Mouse (Mus musculus): ENCODE measurements at regions not wholly inside any gene's neighbourhood (a gene's known extent, or its start where the extent isn't known, plus 50 kb on each side); places are given as distances from the start of the nearest gene placed in this dataset.

DNA sequence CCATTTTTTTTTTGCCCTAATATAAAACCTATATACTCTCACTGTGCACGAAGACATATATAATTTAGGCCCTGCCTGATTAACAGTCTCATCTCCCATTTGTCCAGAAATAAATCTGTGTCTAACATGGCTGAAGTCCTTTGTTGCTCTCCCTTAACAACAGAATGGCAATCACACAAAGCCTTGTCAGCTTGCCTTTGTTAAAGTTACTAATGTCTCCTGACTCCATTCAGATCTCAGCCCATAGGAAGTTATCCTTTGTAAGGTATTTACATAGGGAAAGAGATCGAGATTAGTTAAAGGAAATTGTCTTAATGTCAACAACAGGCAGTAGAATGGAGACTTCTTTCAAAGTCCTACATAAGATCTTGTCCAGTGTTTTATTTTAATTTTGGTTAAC, 809.2 kb downstream of the Robo1 start:
- ATAC-seq, result no peak

GRCm38 (mm10) chr16:73108021-73108452, 799.9 kb downstream of the Robo1 start:
- no peak for ATAC-seq

DNA sequence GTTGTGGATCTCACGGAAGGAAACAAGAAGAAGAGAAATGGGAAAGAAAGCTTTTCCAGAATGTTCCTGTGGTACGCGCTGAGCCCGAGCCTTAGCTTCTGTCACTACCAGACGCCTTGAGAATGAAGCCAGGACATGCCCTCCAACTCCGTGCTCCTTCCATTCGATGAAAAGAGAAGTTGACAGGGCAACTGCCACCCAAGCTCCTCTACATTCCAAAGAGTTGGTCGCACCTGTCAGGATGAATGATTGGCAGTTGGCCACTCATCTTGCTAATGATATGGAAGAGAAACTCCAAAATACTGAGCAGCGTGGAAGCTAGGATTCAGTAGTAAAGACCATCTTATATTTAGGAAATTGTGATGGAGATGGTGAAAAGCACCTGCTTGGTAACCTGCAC, 799.5 kb downstream of the Robo1 start:
- ATAC-seq, result no peak

DNA sequence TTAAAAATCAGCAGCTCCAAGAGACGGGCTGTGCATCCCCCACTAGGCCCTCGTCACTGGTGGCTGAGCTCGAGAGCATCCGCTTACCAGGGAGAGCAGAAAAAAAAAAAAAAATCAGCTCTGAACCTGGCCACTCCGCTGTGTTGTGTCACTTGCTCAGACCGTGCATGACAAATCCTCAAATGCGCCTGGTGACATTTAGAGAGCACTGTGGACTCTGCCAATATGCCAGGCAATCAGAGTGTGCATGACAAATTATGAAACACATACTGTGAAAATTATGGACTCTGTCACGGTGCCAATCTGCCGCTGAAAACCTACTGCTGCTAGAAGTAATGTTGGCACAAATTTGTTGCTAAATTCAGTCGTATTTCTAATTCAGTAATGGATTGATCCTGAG, 797.4 kb downstream of the Robo1 start:
- ATAC-seq, result no peak

- no peak for ATAC-seq
Observed at GRCm38 (mm10) chr16:73100273-73100672, 792.2 kb downstream of the Robo1 start.

GRCm38 (mm10) chr16:73098760-73099159, 790.7 kb downstream of the Robo1 start:
- ATAC-seq, result no peak

- no peak for ATAC-seq
Observed at GRCm38 (mm10) chr16:73097176-73097575, 789.1 kb downstream of the Robo1 start.

- ATAC-seq, result no peak
Observed at GRCm38 (mm10) chr16:73096091-73097083, 788.3 kb downstream of the Robo1 start.
